In the genomic region with DNA sequence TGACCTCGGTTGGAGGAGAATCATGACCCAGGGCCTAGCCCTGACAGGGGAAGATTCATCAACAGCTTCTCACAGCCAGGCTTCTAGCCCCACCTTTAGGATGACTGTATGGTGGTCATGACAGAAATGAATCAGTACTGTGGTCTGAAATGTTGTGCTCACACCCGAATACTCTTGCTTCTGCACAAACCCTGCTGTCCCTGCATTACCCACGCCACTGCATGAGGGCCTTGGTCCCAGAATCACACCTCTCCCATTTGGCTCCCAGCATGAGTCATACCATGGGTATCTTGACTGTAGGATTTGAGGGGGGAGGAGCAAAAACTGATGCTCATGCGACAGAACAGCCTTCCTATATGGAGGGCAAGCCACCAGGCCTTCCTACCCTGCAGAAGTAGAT, we compare ENCODE assay signal across 23 mouse cellular contexts. TPM values are rescaled to one million over a fixed set of nuclear protein-coding genes. Genes with fewer than 3 reads are reported as not detected.
DNase-seq lines count a peak whose midpoint lies in the region; ATAC-seq and TF ChIP-seq lines count a peak whose summit lies in the region.
"Had no signal": no experiment of that assay in that cellular context is flagged by ENCODE, and none has a peak within 500 bp of the region (broad histone marks: within the 10 kb centered on the region; RNA-seq: fewer than 3 reads in every experiment).

No protein-coding gene starts in this region.

- TF ChIP-seq CTCF in cerebellum, adult 2 months (IDR thresholded peaks at IDR 0.05; ENCODE audit: borderline replicate concordance, insufficient read depth, low read depth, low read length) = peak; percentile 30; the same call in 1 of the 2 replicates
- 0 out of 2 replicates have a peak, but pooled peaks have one; percentile 11 for TF ChIP-seq CTCF in liver, postnatal 0 days (IDR thresholded peaks at IDR 0.05; ENCODE audit: low read depth)
- TF ChIP-seq CTCF in CH12.LX (conservative IDR thresholded peaks at IDR 0.05 in 1 of 2, IDR thresholded peaks at IDR 0.05 in 1 of 2; ENCODE audit: low read depth in 2 of 2, low read length in 2 of 2) = peak in 1 of 2 experiments; percentile 47; a peak in 2 of 4 replicates

- no peaks in the 10 kb centered on the region for H3K36me3 ChIP-seq in liver, postnatal 0 days (replicated peaks; ENCODE audit: insufficient read depth, low read length)
- no peaks in the 10 kb centered on the region for H3K36me3 ChIP-seq in liver, embryonic 11.5 days (ENCODE audit: control insufficient read depth, insufficient read depth, low read length)
- H3K36me3 ChIP-seq in CH12.LX (replicated peaks in 1 of 2; ENCODE audit: control insufficient read depth in 1 of 2, insufficient read depth in 1 of 2, low read length in 1 of 2) = no peaks in the 10 kb centered on the region
- no peaks in the 10 kb centered on the region for H3K36me3 ChIP-seq in limb, embryonic 10.5 days
- H3K36me3 ChIP-seq: embryonic facial prominence, embryonic 12.5 days; hindbrain, embryonic 10.5 days; liver, embryonic 12.5 days; lung, embryonic 15.5 days; midbrain, embryonic 13.5 days; neural tube, embryonic 13.5 days had no signal

- 0 out of 2 replicates have a peak overlapping the region, but pooled peaks have one; percentile 10 for H3K27ac ChIP-seq in cerebellum, adult 2 months (ENCODE audit: insufficient read depth, low read length)
- no peak overlapping the region for H3K27ac ChIP-seq in liver, postnatal 0 days (ENCODE audit: low read depth)
- no peak overlapping the region for H3K27ac ChIP-seq in liver, embryonic 11.5 days (ENCODE audit: low read depth, low read length)
- H3K27ac ChIP-seq in CH12.LX (ENCODE audit: insufficient read depth, low read depth) = no peak overlapping the region
- no peak overlapping the region for H3K27ac ChIP-seq in limb, embryonic 10.5 days
- H3K27ac ChIP-seq: embryonic facial prominence, embryonic 12.5 days; forebrain, embryonic 13.5 days; hindbrain, embryonic 10.5 days; hindbrain, postnatal 0 days; left cerebral cortex, adult 2 months; liver, embryonic 12.5 days; lung, embryonic 15.5 days; midbrain, embryonic 13.5 days; neural tube, embryonic 13.5 days had no signal

- no peaks in the 10 kb centered on the region for H3K9me3 ChIP-seq in liver, postnatal 0 days (ENCODE audit: low read length)
- H3K9me3 ChIP-seq in liver, embryonic 11.5 days (ENCODE audit: control insufficient read depth, low read length) = no peaks in the 10 kb centered on the region
- H3K9me3 ChIP-seq in CH12.LX (replicated peaks; ENCODE audit: low read length) = no peaks in the 10 kb centered on the region
- no peaks in the 10 kb centered on the region for H3K9me3 ChIP-seq in limb, embryonic 10.5 days (replicated peaks)
- H3K9me3 ChIP-seq: embryonic facial prominence, embryonic 12.5 days; forebrain, embryonic 13.5 days; hindbrain, embryonic 10.5 days; liver, embryonic 12.5 days; lung, embryonic 15.5 days; midbrain, embryonic 13.5 days; neural tube, embryonic 13.5 days had no signal

- no peak for ATAC-seq in liver, postnatal 0 days
- no peak for ATAC-seq in liver, embryonic 11.5 days (replicated peaks; ENCODE audit: low FRiP score)
- ATAC-seq: forebrain, embryonic 13.5 days; hindbrain, postnatal 0 days; liver, embryonic 12.5 days; midbrain, embryonic 13.5 days had no signal

- no peak for TF ChIP-seq EP300 in liver, postnatal 0 days (IDR thresholded peaks at IDR 0.05; ENCODE audit: low read depth)
- TF ChIP-seq EP300 in CH12.LX (IDR thresholded peaks at IDR 0.05; ENCODE audit: low read length) = no peak

- no peak overlapping the region for H3K4me2 ChIP-seq in liver, postnatal 0 days (ENCODE audit: low read depth, low read length)
- no peak overlapping the region for H3K4me2 ChIP-seq in liver, embryonic 11.5 days
- H3K4me2 ChIP-seq in CH12.LX (ENCODE audit: insufficient read depth, low read depth, poor library complexity, severe bottlenecking) = no peak overlapping the region
- H3K4me2 ChIP-seq: embryonic facial prominence, embryonic 12.5 days; forebrain, embryonic 13.5 days; liver, embryonic 12.5 days; lung, embryonic 15.5 days; midbrain, embryonic 13.5 days; neural tube, embryonic 13.5 days had no signal

- H3K4me3 ChIP-seq in cerebellum, adult 2 months (replicated peaks; ENCODE audit: insufficient read depth, low read depth, low read length) = no peak overlapping the region
- no peak overlapping the region for H3K4me3 ChIP-seq in liver, postnatal 0 days (ENCODE audit: low read depth, low read length)
- H3K4me3 ChIP-seq in liver, embryonic 11.5 days (ENCODE audit: low read depth, low read length) = no peak overlapping the region
- H3K4me3 ChIP-seq in CH12.LX (replicated peaks in 1 of 3; ENCODE audit: low read depth in 2 of 3, low read length in 2 of 3, poor library complexity in 1 of 3) = no peak overlapping the region
- H3K4me3 ChIP-seq in limb, embryonic 10.5 days = no peak overlapping the region
- H3K4me3 ChIP-seq: embryonic facial prominence, embryonic 12.5 days; erythroblast, embryonic 14.5 days; forebrain, embryonic 13.5 days; hindbrain, embryonic 10.5 days; left cerebral cortex, adult 2 months; liver, embryonic 12.5 days; lung, embryonic 15.5 days; midbrain, embryonic 13.5 days; neural tube, embryonic 13.5 days had no signal

- no peak overlapping the region for H3K9ac ChIP-seq in liver, postnatal 0 days (replicated peaks)
- H3K9ac ChIP-seq in liver, embryonic 11.5 days (ENCODE audit: low read depth, low read length) = no peak overlapping the region
- no peak overlapping the region for H3K9ac ChIP-seq in CH12.LX (ENCODE audit: insufficient read depth, low read depth)
- H3K9ac ChIP-seq: embryonic facial prominence, embryonic 12.5 days; forebrain, embryonic 13.5 days; liver, embryonic 12.5 days; lung, embryonic 15.5 days; midbrain, embryonic 13.5 days; neural tube, embryonic 13.5 days had no signal

- 27% methylated on average over 4 of the region's 4 CpGs for WGBS in cerebellum, adult 2 months
- 64% methylated on average over 4 of the region's 4 CpGs for WGBS in liver, postnatal 0 days (ENCODE audit: insufficient replicate concordance)
- WGBS in liver, embryonic 11.5 days = 62% methylated on average over 4 of the region's 4 CpGs
- 79% methylated on average over 4 of the region's 4 CpGs for WGBS in limb, embryonic 10.5 days

- peak; percentile 46 to 65 for DNase-seq in cerebellum, adult 2 months
- DNase-seq in cerebellum, postnatal 14 days = no peak
- no peak for DNase-seq in liver, postnatal 0 days
- DNase-seq in liver, embryonic 11.5 days (ENCODE audit: low spot score) = no peak
- DNase-seq in 3134 (ENCODE audit: extremely low read depth, insufficient read length, low spot score) (peak; percentile 53), CH12.LX (ENCODE audit: extremely low read depth) (no peak)
- no peak for DNase-seq in kidney, adult 9 months
- no peak for DNase-seq in limb, embryonic 10.5 days (ENCODE audit: low spot score)
- DNase-seq: gastrocnemius, postnatal 36 days; kidney, adult 11 months; kidney, postnatal 10 days; thymus, postnatal 14 days had no signal

- H3K27me3 ChIP-seq in cerebellum, adult 2 months (ENCODE audit: control insufficient read depth, insufficient read depth, low read length) = no peaks in the 10 kb centered on the region
- H3K27me3 ChIP-seq in liver, postnatal 0 days (ENCODE audit: insufficient read depth, low read length) = no peaks in the 10 kb centered on the region
- H3K27me3 ChIP-seq in liver, embryonic 11.5 days (replicated peaks; ENCODE audit: control insufficient read depth, insufficient read depth, low read length) = no peaks in the 10 kb centered on the region
- H3K27me3 ChIP-seq in CH12.LX (replicated peaks) = peaks cover 21% of the 10 kb centered on the region
- no peaks in the 10 kb centered on the region for H3K27me3 ChIP-seq in limb, embryonic 10.5 days (ENCODE audit: low read depth, poor library complexity, severe bottlenecking)
- H3K27me3 ChIP-seq: embryonic facial prominence, embryonic 12.5 days; forebrain, embryonic 13.5 days; liver, embryonic 12.5 days; lung, embryonic 15.5 days; midbrain, embryonic 13.5 days; neural tube, embryonic 13.5 days had no signal

- dilution Hi-C loops in CH12.LX (cut with MboI; ENCODE audit: extremely low pct_ligation_motif_present, extremely low pct_unique_long_range_greater_than_20kb, low sequenced_read_pairs) = no loop called here

- peak; percentile 43 for TF ChIP-seq RAD21 in CH12.LX (IDR thresholded peaks at IDR 0.05; ENCODE audit: low read depth, low read length)

- TF ChIP-seq POLR2A in cerebellum, adult 2 months (IDR thresholded peaks at IDR 0.05; ENCODE audit: borderline replicate concordance, insufficient read depth, low read length) = no peak
- TF ChIP-seq POLR2A in CH12.LX (IDR thresholded peaks at IDR 0.05; ENCODE audit: low read depth, low read length) = no peak

- no peaks in the 10 kb centered on the region for H3K79me2 ChIP-seq in CH12.LX (replicated peaks; ENCODE audit: control insufficient read depth, extremely low read depth, insufficient read depth, poor library complexity, severe bottlenecking)

- H3K4me1 ChIP-seq in cerebellum, adult 2 months (ENCODE audit: control insufficient read depth, insufficient read depth, low read length) = peaks cover 40% of the 10 kb centered on the region
- H3K4me1 ChIP-seq in liver, postnatal 0 days (ENCODE audit: insufficient read depth) = no peaks in the 10 kb centered on the region
- no peaks in the 10 kb centered on the region; the same call in 1 of the 2 replicates for H3K4me1 ChIP-seq in liver, embryonic 11.5 days (replicated peaks; ENCODE audit: control insufficient read depth, insufficient read depth, low read length)
- peaks cover 0 to 12% of the 10 kb centered on the region in 2 experiments; a peak in 2 of 4 replicates for H3K4me1 ChIP-seq in CH12.LX (ENCODE audit: control insufficient read depth in 1 of 2, insufficient read depth in 2 of 2)
- H3K4me1 ChIP-seq in limb, embryonic 10.5 days = no peaks in the 10 kb centered on the region
- H3K4me1 ChIP-seq: embryonic facial prominence, embryonic 12.5 days; forebrain, embryonic 13.5 days; hindbrain, embryonic 10.5 days; liver, embryonic 12.5 days; lung, embryonic 15.5 days; midbrain, embryonic 13.5 days; neural tube, embryonic 13.5 days had no signal

- in situ Hi-C loops in CH12.LX (cut with MboI; ENCODE audit: low pct_ligation_motif_present, low pct_unique_long_range_greater_than_20kb, low sequenced_read_pairs) = no loop called here

TF ChIP-seq in CH12.LX, 34 proteins besides CTCF, POLR2A, EP300 and RAD21:
- TF ChIP-seq ZMIZ1 (IDR thresholded peaks at IDR 0.05; ENCODE audit: low read depth, low read length) (no peak), SMC3 (IDR thresholded peaks at IDR 0.05; ENCODE audit: low read depth, low read length) (peak; percentile 13; the same call in 1 of the 2 replicates)

RNA-seq across cellular contexts. Expression of a gene that starts 50.7 kb away (rescaled TPM):
- 409 and 456 TPM in 2 replicates for polyA plus RNA-seq in cerebellum, adult 2 months (2012; rRNA removed)
- 0.11 TPM in 1 of 2 replicates, not detected in the other for polyA plus RNA-seq in liver, postnatal 0 days (2015; fragmentation: Nextera tagmentation; extraction: Ambion mirVana)
- 0.33 TPM in 1 of 2 replicates, not detected in the other for polyA plus RNA-seq in liver, embryonic 11.5 days (2014; fragmentation: Nextera tagmentation; extraction: Ambion mirVana)
- total RNA-seq in CH12.LX (2012; rRNA removed) (0.04 TPM in 1 of 2 replicates, not detected in the other), CH12.LX (2014; rRNA removed) (not detected in 2 replicates)
- not detected in 2 replicates for polyA plus RNA-seq in CH12.LX (2012; ENCODE audit: insufficient read length, low read depth)
- 0.20 TPM in 1 of 2 replicates, not detected in the other for polyA plus RNA-seq in limb, embryonic 10.5 days (2016; fragmentation: Nextera tagmentation; extraction: Ambion mirVana)
- total RNA-seq: megakaryocyte progenitor cell, adult 5-6 weeks had no signal
- polyA plus RNA-seq: erythroblast, embryonic 14.5 days had no signal

Comparison
In these comparisons a context has a peak if more than half of its experiments do, and no peak if none do; other contexts are left out.
1. DNase-seq: peak in cerebellum, adult 2 months (2 of 2) and 3134 (single experiment); none in cerebellum, postnatal 14 days (0 of 2), liver, postnatal 0 days (single experiment), liver, embryonic 11.5 days (single experiment), CH12.LX (single experiment), kidney, adult 9 months (single experiment) and limb, embryonic 10.5 days (single experiment).
2. RNA of a gene that starts 50.7 kb away (polyA plus RNA-seq): 409 to 456 TPM in cerebellum, adult 2 months; 0.33 TPM in liver, embryonic 11.5 days, 0.20 TPM in limb, embryonic 10.5 days, not detected in CH12.LX and 0.11 TPM in liver, postnatal 0 days; every median in the first group is over 100 times any median in the second.